Mouse (Mus musculus): ENCODE results near the gene Thsd7a. TPM values are rescaled to one million over a fixed set of nuclear protein-coding genes. Genes with fewer than 3 reads are reported as not detected.

Thsd7a gene
- total RNA-seq, 2 experiments from 2014 or later = 12.8 to 13.6 TPM

DNA sequence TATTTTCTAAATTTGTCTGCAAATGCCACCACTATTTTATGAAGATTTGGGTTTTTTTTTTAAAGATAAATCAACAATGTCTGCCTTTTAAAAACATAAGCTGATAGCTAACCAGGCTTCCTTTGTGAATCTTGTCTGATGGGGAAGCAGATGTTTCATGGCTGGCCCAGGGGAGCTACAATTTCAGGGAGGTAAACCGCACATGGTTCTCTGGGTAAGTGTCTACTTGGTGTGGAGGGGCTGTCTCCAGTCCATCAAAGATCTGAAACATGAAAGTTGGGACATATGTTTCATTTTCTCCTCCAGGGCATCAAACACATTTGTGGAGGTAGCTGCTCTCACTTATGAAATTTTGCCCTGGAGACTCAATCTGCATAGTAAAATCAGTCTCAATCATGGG, 55.5 kb downstream of the Thsd7a start:
- intact Hi-C loops (cut with DNase I) = no loop called here
- no peak for DNase-seq

DNA sequence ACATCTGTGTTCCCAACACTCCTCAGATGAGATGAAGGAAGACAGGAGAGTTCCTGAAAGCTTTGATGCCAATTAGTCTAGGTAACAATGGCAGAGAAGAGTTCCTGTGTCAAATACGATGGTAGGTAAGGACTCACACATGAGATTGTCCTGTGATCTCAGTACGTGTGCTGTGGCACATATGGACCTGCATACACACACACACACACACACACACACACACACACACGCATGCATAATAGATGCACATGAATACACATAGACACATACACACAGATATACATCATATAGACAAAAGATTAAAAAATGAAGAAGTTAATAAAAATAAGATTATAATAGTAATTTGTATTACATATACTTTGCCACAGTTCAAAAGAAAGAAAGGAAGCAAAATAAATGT, 56.0 kb downstream of the Thsd7a start:
- intact Hi-C loops (cut with DNase I) = no loop called here
- no peak for DNase-seq

DNA sequence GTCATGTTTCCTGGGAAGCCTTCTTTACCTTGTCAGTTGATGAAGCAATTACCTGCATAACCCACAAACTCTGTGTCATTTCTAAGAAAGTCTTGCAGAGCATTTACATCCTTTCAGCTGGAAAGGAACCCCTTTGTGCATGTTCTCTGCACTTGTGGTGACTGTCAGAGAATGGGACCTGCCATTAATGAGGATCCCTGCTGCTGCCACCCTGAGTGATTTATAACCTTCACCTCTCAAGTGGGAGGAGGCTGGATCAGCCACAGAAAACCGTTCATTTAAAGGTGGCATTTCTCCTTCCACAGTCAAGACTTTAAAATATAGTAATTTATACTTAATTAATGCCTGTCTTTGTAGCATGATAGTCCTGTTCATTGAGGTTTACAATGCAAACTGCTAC, 99.6 kb downstream of the Thsd7a start:
- no peak for DNase-seq
- intact Hi-C loops (cut with DNase I) = no loop called here

DNA sequence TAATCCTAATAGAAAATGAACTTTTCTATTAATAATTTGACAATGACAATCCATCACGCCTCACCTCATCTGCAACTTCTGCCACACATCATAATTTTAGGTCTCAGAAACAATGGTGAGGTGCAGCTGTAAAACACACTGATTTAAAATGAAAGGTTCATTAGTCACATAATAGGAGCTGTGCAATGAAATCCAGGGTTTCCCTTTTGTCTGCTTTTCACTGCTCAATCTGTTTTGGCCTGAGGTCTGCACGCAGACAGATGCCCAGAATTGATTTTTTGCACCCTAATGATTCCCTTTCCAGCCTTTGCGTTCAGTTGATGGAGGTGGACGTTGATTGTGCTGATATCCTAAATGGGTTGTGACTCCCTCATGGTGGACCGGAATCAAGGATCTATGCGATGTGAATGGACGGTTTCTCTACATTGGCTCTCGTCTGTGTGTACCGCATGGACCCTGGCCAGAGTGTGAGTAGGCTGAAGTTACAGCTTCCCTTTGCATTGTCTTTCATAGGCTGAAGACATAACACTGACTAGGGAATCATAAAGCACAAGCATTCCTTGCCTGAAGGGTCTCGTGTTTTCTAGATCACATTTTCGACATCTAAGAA, 120.5 kb downstream of the Thsd7a start:
- intact Hi-C loops (cut with DNase I) = no loop called here
- DNase-seq = no peak

DNA sequence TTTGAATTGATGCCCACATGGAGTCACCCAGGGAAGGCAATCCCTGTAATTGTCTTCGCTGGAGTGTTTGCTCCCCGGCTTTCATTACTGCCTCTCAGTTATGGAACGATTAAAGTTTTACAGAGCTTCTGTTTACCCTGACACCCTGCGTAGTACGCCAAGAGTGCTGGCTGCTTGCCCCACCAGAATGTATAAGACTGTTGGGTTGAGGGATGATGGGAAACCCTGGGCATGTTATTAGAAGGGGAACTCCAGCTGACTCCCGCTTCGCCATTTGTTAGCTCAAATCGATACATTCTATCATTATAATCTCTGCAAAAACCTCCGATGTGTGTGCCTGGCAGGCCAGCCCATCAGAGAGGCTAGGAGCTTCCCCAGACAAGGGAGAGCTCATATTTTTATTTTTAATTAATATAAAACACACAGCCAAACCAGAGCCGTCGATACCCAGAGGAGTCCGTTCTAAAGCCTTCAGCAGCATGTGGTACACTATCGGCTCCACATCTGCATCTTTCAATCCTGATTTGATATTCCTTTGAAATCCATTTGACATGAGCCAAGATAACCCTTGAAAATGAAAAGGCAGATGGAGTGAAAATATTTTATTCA, 142.5 kb downstream of the Thsd7a start:
- intact Hi-C loops (cut with DNase I) = no loop called here
- DNase-seq = no peak

DNA sequence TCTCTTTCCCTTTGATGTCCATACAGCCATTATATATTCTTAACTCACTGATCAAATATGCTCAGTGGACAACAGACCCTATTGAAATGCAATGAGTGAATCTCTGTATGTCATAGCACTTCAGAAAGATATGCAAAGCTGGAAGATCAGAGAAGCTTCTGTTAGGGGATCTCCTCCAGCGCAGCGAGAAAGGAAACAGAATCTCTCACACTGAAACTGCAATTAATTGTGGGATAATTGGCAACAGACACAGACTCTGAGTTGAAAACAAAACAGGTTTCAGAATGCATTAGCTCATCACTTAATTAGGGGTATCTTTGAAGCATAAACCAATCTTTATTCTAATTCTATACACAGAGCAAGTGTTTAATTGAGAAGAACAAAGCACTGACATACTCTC, 146.3 kb downstream of the Thsd7a start:
- intact Hi-C loops (cut with DNase I) = no loop called here
- DNase-seq = no peak

DNA sequence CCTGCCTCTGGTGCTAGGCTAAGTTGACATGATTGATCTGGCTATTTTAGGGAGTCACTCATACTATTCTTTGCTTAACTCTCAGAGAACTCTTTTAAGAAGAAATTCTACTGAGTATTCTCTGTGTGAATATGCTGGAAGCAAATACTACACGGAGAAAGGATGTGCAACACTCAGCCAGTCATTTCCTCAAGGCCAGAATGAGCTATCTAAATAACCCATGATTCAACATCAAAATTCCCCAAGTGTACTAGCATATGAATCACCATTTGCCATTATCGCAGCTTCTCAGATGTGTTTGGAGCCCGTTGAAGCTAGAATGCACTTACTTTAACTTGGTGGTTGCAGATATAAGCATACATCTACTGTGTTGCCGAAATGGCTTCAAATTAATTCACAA, 147.0 kb downstream of the Thsd7a start:
- intact Hi-C loops (cut with DNase I) = no loop called here

DNA sequence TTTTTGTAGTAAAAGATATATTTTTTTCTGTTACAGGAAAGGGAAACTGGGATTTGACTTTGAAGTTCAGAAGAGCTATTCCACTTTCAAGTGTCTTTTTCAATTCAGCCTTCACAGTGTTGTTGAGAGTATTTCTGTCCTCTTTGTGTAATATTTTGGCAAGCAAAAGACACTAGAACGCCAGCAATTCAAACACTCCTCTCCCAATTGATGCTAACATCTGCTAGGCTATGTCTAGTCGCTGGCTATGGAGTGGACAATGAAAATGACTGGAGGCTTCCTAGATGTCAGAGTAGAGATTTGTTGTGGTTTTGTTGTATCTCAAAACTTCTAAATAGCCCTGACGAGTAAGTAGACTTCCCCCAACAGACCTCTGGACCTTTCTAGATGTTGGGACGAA, 164.8 kb downstream of the Thsd7a start:
- intact Hi-C loops (cut with DNase I) = loop anchor here (1.0 kb wide), 1 partner anchor 44 kb away; no protein-coding TSS in a partner anchor
- DNase-seq = peak; percentile 9 to 36

More for the DNA sequence above, 147.0 kb downstream of the Thsd7a start:
- no peak for DNase-seq

DNA sequence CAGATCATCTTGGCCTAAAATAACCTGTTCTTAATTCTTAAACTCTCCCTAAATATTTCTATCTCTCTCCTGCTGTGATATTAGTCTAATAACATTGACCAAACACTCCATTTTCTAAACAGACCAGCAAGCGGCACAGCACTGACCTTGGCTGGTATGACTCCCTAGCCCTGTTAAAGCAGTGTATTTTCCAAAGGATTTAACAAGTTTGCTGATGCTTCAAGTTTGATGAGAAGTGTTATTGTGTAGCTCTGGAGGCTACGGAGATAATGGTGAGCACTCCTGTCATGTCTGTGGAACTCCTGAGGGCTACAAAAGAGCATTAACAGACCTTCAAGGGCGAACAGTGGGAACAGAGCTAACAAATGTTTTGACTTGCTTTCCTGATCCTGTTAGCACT, 168.1 kb downstream of the Thsd7a start:
- intact Hi-C loops (cut with DNase I) = no loop called here
- no peak for DNase-seq

DNA sequence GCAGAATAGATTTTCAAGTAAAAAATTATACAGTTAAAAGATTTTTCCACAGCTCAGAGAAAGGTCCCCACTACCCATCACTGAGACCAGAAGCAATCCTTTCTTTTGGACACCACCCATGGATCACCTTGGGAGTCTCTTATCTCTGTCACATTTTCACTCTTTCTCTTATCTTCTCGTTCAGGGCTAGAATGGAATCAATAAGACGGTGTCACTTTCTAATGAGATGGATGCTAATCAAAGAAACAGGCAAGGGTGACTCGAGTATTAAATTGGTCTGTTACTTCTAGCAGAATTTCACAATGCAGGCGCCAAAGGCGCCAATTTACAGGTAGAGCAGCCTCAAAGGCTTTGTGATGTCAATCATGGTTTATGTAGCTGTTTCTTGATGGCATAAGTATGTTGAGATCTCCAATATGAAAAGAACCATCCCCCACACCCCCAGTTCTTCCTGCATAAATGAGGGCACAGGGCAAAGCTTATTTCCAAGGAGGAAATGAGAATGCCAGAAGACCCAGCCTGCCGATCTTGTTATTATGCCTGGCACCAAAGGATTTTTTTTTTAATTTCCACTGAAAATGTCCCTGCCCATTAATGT, 173.5 kb downstream of the Thsd7a start:
- intact Hi-C loops (cut with DNase I) = no loop called here
- no peak for DNase-seq

DNA sequence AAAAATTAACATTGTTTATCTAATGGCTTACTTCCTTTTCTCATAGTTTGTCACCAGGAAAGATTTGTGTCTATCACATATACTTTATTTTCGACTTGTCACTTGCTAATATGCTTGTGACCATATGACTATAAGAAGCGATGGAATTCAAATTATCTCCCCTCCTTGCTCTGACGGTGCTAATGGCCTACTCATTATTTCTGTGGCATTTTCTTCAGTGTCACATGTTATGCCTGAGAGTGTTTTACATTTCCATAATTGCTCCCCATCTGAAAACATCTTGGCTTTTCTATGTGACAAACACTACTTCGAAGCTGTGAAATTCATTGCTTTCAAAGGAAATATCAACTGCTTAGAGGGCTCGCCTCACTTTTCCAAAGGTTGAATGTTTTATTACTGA, 177.0 kb downstream of the Thsd7a start:
- intact Hi-C loops (cut with DNase I) = no loop called here

DNA sequence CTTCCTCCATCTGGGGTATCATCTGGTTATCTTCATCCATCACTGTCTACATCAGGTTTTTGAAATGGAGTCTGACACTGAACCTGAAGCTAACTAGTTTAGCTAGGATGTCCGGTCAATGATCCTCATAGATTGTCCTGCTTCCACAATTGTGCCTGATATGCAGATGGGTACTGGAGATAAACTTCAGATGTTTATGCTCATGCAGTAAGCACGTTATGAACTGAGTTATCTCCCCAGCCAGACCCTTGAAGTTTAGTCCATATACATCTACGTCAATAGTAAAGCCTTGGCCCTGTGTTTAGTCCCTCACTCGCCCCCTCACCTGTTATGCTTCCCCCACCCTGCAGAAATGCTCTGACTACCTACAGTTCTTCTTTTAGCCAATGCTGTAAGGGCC, 184.1 kb downstream of the Thsd7a start:
- no peak for DNase-seq
- intact Hi-C loops (cut with DNase I) = no loop called here

More for the DNA sequence above, 177.0 kb downstream of the Thsd7a start:
- no peak for DNase-seq

DNA sequence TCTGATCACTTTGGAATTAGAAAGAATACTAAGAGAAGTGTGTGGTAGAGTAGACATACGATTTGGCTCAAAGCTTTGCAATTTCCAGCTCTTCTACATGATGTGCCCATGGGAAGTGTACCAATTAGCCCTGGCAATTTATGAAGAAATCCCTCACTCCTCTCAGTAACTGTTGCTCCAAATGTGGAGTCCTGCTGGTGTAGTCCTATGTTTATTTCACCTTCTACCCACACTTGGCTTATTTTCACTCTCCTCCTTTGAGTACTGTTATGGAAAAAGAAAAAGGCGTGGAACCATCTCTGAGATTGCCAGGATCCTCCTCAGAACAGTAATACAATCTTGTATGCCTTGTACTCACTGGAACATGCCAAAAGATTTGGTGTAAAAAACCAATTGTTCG, 186.9 kb downstream of the Thsd7a start:
- intact Hi-C loops (cut with DNase I) = no loop called here
- no peak for DNase-seq

DNA sequence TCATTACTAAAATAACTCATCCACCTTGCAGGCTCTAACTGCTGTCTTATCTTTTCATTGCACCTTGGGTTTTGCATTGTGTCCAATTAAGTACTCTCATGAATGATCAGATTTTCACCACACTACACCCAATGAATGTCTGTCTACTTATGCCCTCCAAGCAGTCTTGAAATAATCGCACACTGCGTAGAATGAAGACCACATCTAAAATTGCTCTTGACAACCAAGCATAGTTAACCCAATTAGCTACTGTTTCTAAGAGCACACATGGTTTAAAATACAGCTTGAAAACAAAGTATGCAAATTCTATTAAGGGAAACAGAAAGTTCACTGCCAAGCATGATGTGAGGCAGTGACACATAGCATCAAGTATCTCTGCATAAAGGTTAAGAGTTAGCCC, 188.7 kb downstream of the Thsd7a start:
- DNase-seq = no peak
- intact Hi-C loops (cut with DNase I) = no loop called here

DNA sequence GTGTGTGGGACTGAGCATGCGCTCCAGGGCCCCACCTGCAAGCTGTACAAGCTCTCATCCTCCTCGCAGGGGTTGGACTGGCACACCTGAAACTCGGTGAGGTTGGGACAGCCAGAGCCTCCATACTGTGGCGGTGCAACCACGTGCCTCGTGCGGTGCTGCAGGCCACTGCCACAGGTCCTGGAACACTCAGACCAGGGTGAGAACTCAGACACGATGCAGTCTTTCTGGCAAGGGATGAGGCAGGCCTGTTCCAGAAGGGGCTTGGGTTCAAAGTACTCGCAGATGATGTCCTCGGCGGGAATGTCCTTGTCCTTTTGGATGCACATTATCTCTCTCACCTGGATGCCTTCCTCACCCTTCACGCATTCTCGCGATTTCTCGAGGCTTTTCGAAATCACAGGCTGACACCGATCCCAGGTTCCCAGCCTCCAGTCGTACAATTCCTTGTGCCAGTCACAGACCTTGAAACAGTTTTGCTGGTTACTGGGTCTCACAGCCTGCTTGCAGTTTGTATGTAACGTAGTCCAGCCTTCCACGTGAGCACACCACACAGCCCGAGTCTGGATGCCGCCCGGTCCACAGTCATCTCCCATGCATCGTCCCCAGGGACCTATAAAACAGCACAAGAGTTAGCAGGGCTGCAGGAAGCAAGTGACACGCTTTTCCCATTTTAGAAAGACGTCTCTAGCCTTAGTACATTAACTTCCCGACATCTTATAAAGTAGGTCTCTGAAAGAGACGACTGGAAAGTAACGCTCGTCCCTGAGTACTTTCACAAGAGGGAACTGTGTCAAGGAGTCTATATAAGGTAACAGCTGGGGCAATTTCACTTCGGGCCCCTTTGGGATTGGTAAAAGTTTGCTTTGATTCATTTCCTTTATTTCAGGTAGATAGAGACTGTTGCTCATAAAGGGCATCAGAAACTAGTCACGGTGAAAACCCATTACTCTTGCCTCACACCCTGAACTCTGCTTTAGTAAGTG, 193.8 kb downstream of the Thsd7a start:
- intact Hi-C loops (cut with DNase I) = no loop called here
- DNase-seq = no peak

DNA sequence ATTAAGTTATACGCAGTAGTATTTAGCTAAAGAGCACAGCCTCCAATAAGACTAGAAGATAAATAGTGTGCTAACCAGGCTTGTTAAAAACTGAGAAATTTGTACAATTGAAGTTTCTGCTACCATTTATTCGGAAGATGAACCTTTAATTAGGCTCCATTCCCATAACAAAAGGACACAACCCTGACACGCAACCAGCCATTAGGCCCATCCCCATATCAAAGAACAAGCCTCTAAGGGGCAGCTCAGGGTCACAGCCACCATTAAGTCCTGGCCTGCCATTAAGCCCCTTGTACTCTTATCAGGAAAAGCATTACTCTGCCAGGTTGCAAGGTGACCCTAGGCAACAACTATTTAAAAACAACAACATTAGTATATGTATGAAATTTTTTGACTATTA, 198.0 kb downstream of the Thsd7a start:
- DNase-seq = no peak
- intact Hi-C loops (cut with DNase I) = no loop called here

DNA sequence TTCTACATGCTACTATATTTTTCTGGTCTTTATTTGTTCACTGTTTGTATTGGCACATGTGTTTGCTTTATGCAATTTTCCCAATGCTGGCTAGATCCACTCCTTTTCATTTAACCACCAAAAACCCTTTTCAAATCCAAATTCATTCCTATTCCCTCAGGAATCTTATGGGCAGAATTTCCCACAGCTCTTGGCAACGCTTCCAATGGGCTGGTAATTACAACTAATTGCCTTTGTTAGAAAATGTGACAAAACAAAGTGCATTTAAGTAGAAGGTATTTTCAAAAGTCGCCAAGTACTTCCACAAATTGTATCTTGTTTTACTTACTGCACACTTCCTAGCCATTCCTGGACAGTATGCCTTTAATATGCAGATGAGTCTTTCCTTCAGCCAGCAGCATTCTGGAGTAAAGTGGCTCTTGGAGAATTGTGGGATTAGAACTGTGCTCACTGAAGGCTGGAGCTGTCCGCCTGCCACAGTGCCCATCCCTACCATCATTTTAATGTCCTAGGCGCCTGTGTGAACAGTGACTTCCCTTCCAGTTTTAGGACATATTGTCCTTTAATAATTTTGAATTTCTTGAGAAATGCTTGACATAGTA, 199.1 kb downstream of the Thsd7a start:
- DNase-seq = peak in 1 of 2 experiments; percentile 5
- intact Hi-C loops (cut with DNase I) = no loop called here

DNA sequence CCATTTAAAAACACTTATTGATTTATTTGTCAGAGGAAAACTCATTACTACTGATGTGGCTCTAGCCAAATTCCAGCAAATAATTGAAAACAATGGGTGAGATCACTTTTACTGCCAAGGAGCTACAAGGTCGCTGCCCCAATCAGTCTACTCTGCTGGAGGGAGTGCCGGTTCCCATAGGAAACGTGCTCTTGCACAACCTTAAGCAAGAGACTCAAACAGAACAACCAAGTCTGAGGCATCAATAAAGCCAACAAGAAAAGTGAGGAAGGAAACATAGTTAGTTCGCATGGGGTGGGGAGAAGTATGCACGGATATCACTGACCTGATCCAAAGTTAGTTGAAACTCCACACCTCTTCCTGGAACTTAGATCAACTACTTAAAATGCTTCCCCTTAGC, 205.1 kb downstream of the Thsd7a start:
- peak; percentile 16 to 18 for DNase-seq
- intact Hi-C loops (cut with DNase I) = loop anchor here (5.0 to 10.0 kb wide), 2 partner anchors 203 to 531 kb away; partner anchors contain the start of gene Thsd7a

DNA sequence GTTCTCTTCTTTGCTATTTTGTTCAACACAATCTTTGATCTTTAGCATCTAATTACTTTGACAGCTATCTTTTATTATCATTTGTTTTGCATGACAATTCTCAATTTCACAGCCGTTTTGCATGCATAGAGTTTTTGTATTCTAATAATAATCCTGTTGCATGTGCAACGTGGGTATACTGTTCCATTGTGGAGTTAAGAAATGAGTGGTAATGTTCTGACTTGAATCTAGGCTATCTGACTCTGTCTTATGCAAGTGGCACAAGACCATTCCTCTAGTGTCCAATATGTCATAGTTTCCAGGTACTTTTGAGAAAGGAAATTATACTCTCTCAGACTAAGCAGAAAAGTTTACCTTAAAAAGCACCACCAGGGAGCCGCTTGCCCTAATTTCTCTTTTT, 206.7 kb downstream of the Thsd7a start:
- DNase-seq = no peak
- intact Hi-C loops (cut with DNase I) = loop anchor here (5.0 to 10.0 kb wide), 2 partner anchors 205 to 532 kb away; partner anchors contain the start of gene Thsd7a

DNA sequence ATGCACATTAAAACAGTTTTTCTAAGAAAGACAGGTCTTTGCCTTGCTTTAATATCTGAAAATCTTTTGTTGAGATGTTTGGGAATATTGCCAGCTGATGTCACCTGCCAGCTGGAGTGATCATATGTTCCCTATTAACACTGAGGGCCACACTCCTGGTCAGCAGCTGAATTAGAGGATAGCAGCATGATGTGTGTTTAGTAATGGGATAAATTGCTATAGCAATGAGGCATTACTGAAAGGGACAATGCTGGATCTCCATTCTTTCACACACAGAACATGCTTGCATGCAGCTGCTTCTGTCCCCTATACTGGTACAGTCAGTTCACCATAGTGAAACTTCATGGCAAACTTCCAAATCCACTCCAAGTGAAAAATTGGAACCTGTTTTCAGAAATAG, 230.1 kb downstream of the Thsd7a start:
- no peak for DNase-seq
- intact Hi-C loops (cut with DNase I) = no loop called here

Measured in heart, postnatal 10 days (tissue).